Mouse (Mus musculus) heart, postnatal 0 days (tissue): ENCODE data around the gene Magi1.

ENCODE experiments used
- CTCF ChIP-seq: IDR thresholded peaks from 2 replicates; pipeline ENCODE4 v1.5.1; 2016; ENCODE audit warnings: antibody characterized with exemption, control low read depth, low read depth
- EP300 ChIP-seq: IDR thresholded peaks from 2 replicates; pipeline ENCODE4 v1.6.1; 2016; ENCODE audit warnings: antibody characterized with exemption, low read depth

GRCm38 (mm10) chr6:93874376-93874775 is 409.3 kb downstream of the Magi1 start:
- no peak for TF ChIP-seq CTCF
- TF ChIP-seq EP300 = no peak
